Mouse (Mus musculus) forebrain, embryonic 15.5 days (tissue): ENCODE results near the gene Lsm2. TPM values are rescaled to one million over a fixed set of nuclear protein-coding genes. Genes with fewer than 3 reads are reported as not detected.
"Not testable (repeated sequence)": the region's sequence is repeated elsewhere in the genome, so short reads cannot be mapped to it uniquely, and the experiment has no call there.

ENCODE experiments used
- ATAC-seq: fragments of 200-750 bp; cut with Nextera tagmentation; replicated peaks from 2 replicates; pipeline ENCODE4 v1.8.0; 2017; ENCODE audit warnings: mild to moderate bottlenecking, moderate TSS enrichment, moderate library complexity
- H3K27ac ChIP-seq: fragments of 300-500 bp; sonication (generic); replicated peaks from 2 replicates; pipeline ENCODE4 v1.5.1; 2015; ENCODE audit warnings: mild to moderate bottlenecking, inconsistent platforms
- H3K27me3 ChIP-seq: fragments of 300-500 bp; sonication (generic); 2 replicates; pipeline ENCODE4 v1.6.1; 2015; ENCODE audit warnings: inconsistent platforms
- H3K36me3 ChIP-seq: fragments of 300-500 bp; sonication (generic); 2 replicates; pipeline ENCODE4 v1.6.1; 2015; ENCODE audit warnings: mild to moderate bottlenecking, inconsistent platforms
- H3K4me1 ChIP-seq: fragments of 300-500 bp; sonication (generic); 2 replicates; pipeline ENCODE4 v1.6.1; 2015; ENCODE audit warnings: inconsistent platforms
- H3K4me2 ChIP-seq: fragments of 300-500 bp; sonication (generic); replicated peaks from 2 replicates; pipeline ENCODE4 v1.6.1; 2015; ENCODE audit warnings: mild to moderate bottlenecking, inconsistent platforms
- H3K4me3 ChIP-seq: fragments of 300-500 bp; sonication (generic); 2 replicates; pipeline ENCODE4 v1.5.1; 2015; ENCODE audit warnings: mild to moderate bottlenecking, inconsistent platforms
- H3K9ac ChIP-seq: fragments of 300-500 bp; sonication (generic); replicated peaks from 2 replicates; pipeline ENCODE4 v1.6.1; 2015; ENCODE audit warnings: mild to moderate bottlenecking, inconsistent platforms
- H3K9me3 ChIP-seq: fragments of 300-500 bp; sonication (generic); 2 replicates; pipeline ENCODE4 v1.6.1; 2016; ENCODE audit warnings: inconsistent platforms
- WGBS: fragments of 180-500 bp; shearing (Covaris S2); methylation state at CpG from one replicate; pipeline ENCODE4 v1.1.7; 2015; ENCODE audit warnings: mixed read lengths; 5-methylcytosine and 5-hydroxymethylcytosine counted together
- polyA plus RNA-seq: library from polyadenylated mRNA; unstranded; fragments of >200 nt; fragmentation: Nextera tagmentation; extraction: Ambion mirVana; gene quantifications from 2 replicates; pipeline ENCODE4 v1.2.1, GENCODE M21; 2015

The Lsm2 gene
- polyA plus RNA-seq, 1 experiment from 2014 or later: 132 TPM

GRCm38 (mm10) chr17:35028315-35028714 is 46.7 kb downstream of the Lsm2 start:
- no peaks in the 10 kb centered on the region for H3K9me3 ChIP-seq
- H3K27me3 ChIP-seq: no peaks in the 10 kb centered on the region
- H3K27ac ChIP-seq: 0 out of 2 replicates have a peak overlapping the region, but pooled peaks have one; percentile 66
- no peak overlapping the region for H3K4me3 ChIP-seq
- no peak overlapping the region for H3K4me2 ChIP-seq
- H3K9ac ChIP-seq: 0 out of 2 replicates have a peak overlapping the region, but pooled peaks have one; percentile 3
- 82% methylated on average over 2 of the region's 2 CpGs for WGBS
- ATAC-seq: no peak
- H3K4me1 ChIP-seq: peaks cover 29% of the 10 kb centered on the region
- no peaks in the 10 kb centered on the region for H3K36me3 ChIP-seq

GRCm38 (mm10) chr17:35029691-35030532 is 48.2 kb downstream of the Lsm2 start:
- Histone ChIP-seq H3K4me3 (no peak overlapping the region), H3K27me3 (no peaks in the 10 kb centered on the region), H3K4me1 (peaks cover 29% of the 10 kb centered on the region), H3K9me3 (no peaks in the 10 kb centered on the region), H3K36me3 (no peaks in the 10 kb centered on the region), H3K9ac (no peak overlapping the region), H3K4me2 (peak overlapping the region; percentile 13; the same call in 1 of the 2 replicates), H3K27ac (no peak overlapping the region)
- 34% methylated on average over 19 of the region's 19 CpGs for WGBS
- no peak for ATAC-seq

GRCm38 (mm10) chr17:35031272-35031671 is 49.6 kb downstream of the Lsm2 start:
- Histone ChIP-seq H3K4me1 (peaks cover 24% of the 10 kb centered on the region), H3K9me3 (no peaks in the 10 kb centered on the region), H3K27me3 (no peaks in the 10 kb centered on the region), H3K27ac (no peak overlapping the region), H3K36me3 (no peaks in the 10 kb centered on the region), H3K4me2 (no peak overlapping the region), H3K9ac (no peak overlapping the region), H3K4me3 (no peak overlapping the region)
- 89% methylated on average over 11 of the region's 11 CpGs for WGBS
- no peak for ATAC-seq

- no peaks in the 10 kb centered on the region for H3K9me3 ChIP-seq
- peaks cover 19% of the 10 kb centered on the region for H3K4me1 ChIP-seq
- H3K27ac ChIP-seq: no peak overlapping the region
- WGBS: 90% methylated on average over 7 of the region's 7 CpGs
- no peak for ATAC-seq
- no peak overlapping the region for H3K4me2 ChIP-seq
- H3K9ac ChIP-seq: no peak overlapping the region
- no peaks in the 10 kb centered on the region for H3K36me3 ChIP-seq
- H3K4me3 ChIP-seq: no peak overlapping the region
- H3K27me3 ChIP-seq: no peaks in the 10 kb centered on the region
Observed at GRCm38 (mm10) chr17:35031880-35032279, 50.2 kb downstream of the Lsm2 start.

GRCm38 (mm10) chr17:35032323-35032870 is 50.7 kb downstream of the Lsm2 start:
- 76% methylated on average over 8 of the region's 8 CpGs for WGBS
- no peak overlapping the region for H3K4me3 ChIP-seq
- no peak for ATAC-seq
- H3K4me1 ChIP-seq: peaks cover 14% of the 10 kb centered on the region
- H3K27ac ChIP-seq: no peak overlapping the region
- no peaks in the 10 kb centered on the region for H3K36me3 ChIP-seq
- no peaks in the 10 kb centered on the region for H3K9me3 ChIP-seq
- H3K27me3 ChIP-seq: no peaks in the 10 kb centered on the region
- H3K9ac ChIP-seq: no peak overlapping the region
- no peak overlapping the region for H3K4me2 ChIP-seq

- not testable (repeated sequence) for H3K27ac ChIP-seq, H3K9ac ChIP-seq, H3K4me1 ChIP-seq, H3K9me3 ChIP-seq, H3K4me2 ChIP-seq, H3K27me3 ChIP-seq, H3K4me3 ChIP-seq, H3K36me3 ChIP-seq, ATAC-seq
- WGBS: 89% methylated on average over 1 of the region's 1 CpGs
Observed at GRCm38 (mm10) chr17:35033703-35034102, 52.0 kb downstream of the Lsm2 start.

- H3K27me3 ChIP-seq: no peaks in the 10 kb centered on the region
- no peak overlapping the region for H3K9ac ChIP-seq
- H3K9me3 ChIP-seq: no peaks in the 10 kb centered on the region
- no peak overlapping the region for H3K4me3 ChIP-seq
- no peaks in the 10 kb centered on the region for H3K36me3 ChIP-seq
- WGBS: 76% methylated on average over 6 of the region's 6 CpGs
- H3K4me1 ChIP-seq: peaks cover 3% of the 10 kb centered on the region; the same call in 1 of the 2 replicates
- H3K4me2 ChIP-seq: no peak overlapping the region
- H3K27ac ChIP-seq: no peak overlapping the region
- ATAC-seq: no peak
Observed at GRCm38 (mm10) chr17:35034896-35035295, 53.2 kb downstream of the Lsm2 start.

Other genes with a start within 250 kb of the Lsm2 start
- gene C4b, start 238.0 kb upstream of the Lsm2 start, polyA plus RNA-seq: 0.04 TPM in 1 of 2 replicates, not detected in the other
- gene Cyp21a1, start 177.3 kb upstream of the Lsm2 start, polyA plus RNA-seq: not detected in 2 replicates
- 39.8 and 43.0 TPM in 2 replicates for gene Stk19, start 144.9 kb upstream of the Lsm2 start, polyA plus RNA-seq
- gene Dxo, start 144.8 kb upstream of the Lsm2 start, polyA plus RNA-seq: 75.2 and 77.8 TPM in 2 replicates
- 59.6 and 59.7 TPM in 2 replicates for gene Skiv2l, start 131.7 kb upstream of the Lsm2 start, polyA plus RNA-seq
- gene Nelfe, start 131.5 kb upstream of the Lsm2 start, polyA plus RNA-seq: 94.9 and 97.1 TPM in 2 replicates
- 1.8 and 2.1 TPM in 2 replicates for gene Cfb, start 119.3 kb upstream of the Lsm2 start, polyA plus RNA-seq
- gene Zbtb12, start 102.4 kb upstream of the Lsm2 start, polyA plus RNA-seq: 9.5 and 9.9 TPM in 2 replicates
- 0.17 TPM in 1 of 2 replicates, not detected in the other for gene Gm20547, start 99.8 kb upstream of the Lsm2 start, polyA plus RNA-seq
- 0.77 and 1.5 TPM in 2 replicates for gene C2, start 83.6 kb upstream of the Lsm2 start, polyA plus RNA-seq
- 108 and 111 TPM in 2 replicates for gene Ehmt2, start 83.4 kb upstream of the Lsm2 start, polyA plus RNA-seq
- gene Slc44a4, start 67.4 kb upstream of the Lsm2 start, polyA plus RNA-seq: not detected in 2 replicates
- 27.9 and 31.0 TPM in 2 replicates for gene Neu1, start 50.6 kb upstream of the Lsm2 start, polyA plus RNA-seq
- gene Hspa1b, start 22.6 kb upstream of the Lsm2 start, polyA plus RNA-seq: 0.10 and 0.17 TPM in 2 replicates
- not detected in 2 replicates for gene Gm20481, start 11.9 kb upstream of the Lsm2 start, polyA plus RNA-seq
- 3.6 and 3.7 TPM in 2 replicates for gene Hspa1a, start 9.7 kb upstream of the Lsm2 start, polyA plus RNA-seq
- gene Hspa1l, start 9.2 kb upstream of the Lsm2 start, polyA plus RNA-seq: 1.5 TPM in 2 replicates
- 82.9 and 88.6 TPM in 2 replicates for gene Vars, start 19.1 kb downstream of the Lsm2 start, polyA plus RNA-seq
- 0.14 and 0.28 TPM in 2 replicates for gene Vwa7, start 34.7 kb downstream of the Lsm2 start, polyA plus RNA-seq
- 5.8 and 5.9 TPM in 2 replicates for gene Sapcd1, start 46.2 kb downstream of the Lsm2 start, polyA plus RNA-seq
- 2.8 and 3.2 TPM in 2 replicates for gene Msh5, start 64.9 kb downstream of the Lsm2 start, polyA plus RNA-seq
- gene Clic1, start 68.1 kb downstream of the Lsm2 start, polyA plus RNA-seq: 98.4 and 100 TPM in 2 replicates
- 540 and 556 TPM in 2 replicates for gene Ddah2, start 77.2 kb downstream of the Lsm2 start, polyA plus RNA-seq
- gene Ly6g6c, start 83.5 kb downstream of the Lsm2 start, polyA plus RNA-seq: not detected in 2 replicates
- gene Mpig6b, start 84.3 kb downstream of the Lsm2 start, polyA plus RNA-seq: 0.15 and 0.17 TPM in 2 replicates
- gene Ly6g6e, start 95.0 kb downstream of the Lsm2 start, polyA plus RNA-seq: 10.0 and 11.9 TPM in 2 replicates
- gene Ly6g6d, start 96.2 kb downstream of the Lsm2 start, polyA plus RNA-seq: 0.46 and 0.47 TPM in 2 replicates
- gene Ly6g6f, start 103.7 kb downstream of the Lsm2 start, polyA plus RNA-seq: 0.32 TPM in 1 of 2 replicates, not detected in the other
- 93.2 and 97.4 TPM in 2 replicates for gene Abhd16a, start 107.4 kb downstream of the Lsm2 start, polyA plus RNA-seq
- gene Ly6g5c, start 126.4 kb downstream of the Lsm2 start, polyA plus RNA-seq: not detected in 2 replicates
- gene Ly6g5b, start 133.6 kb downstream of the Lsm2 start, polyA plus RNA-seq: 1.2 and 1.3 TPM in 2 replicates
- gene Gpank1, start 139.6 kb downstream of the Lsm2 start, polyA plus RNA-seq: 29.3 and 32.0 TPM in 2 replicates
- gene Csnk2b, start 140.2 kb downstream of the Lsm2 start, polyA plus RNA-seq: 307 and 309 TPM in 2 replicates
- 8.7 TPM in 2 replicates for gene D17H6S53E, start 144.5 kb downstream of the Lsm2 start, polyA plus RNA-seq
- gene Apom, start 150.2 kb downstream of the Lsm2 start, polyA plus RNA-seq: 0.28 and 0.31 TPM in 2 replicates
- 92.3 and 93.8 TPM in 2 replicates for gene Bag6, start 153.3 kb downstream of the Lsm2 start, polyA plus RNA-seq
- gene Prrc2a, start 183.0 kb downstream of the Lsm2 start, polyA plus RNA-seq: 185 and 208 TPM in 2 replicates
- 5.7 and 7.8 TPM in 2 replicates for gene Aif1, start 194.2 kb downstream of the Lsm2 start, polyA plus RNA-seq
- gene Lst1, start 206.6 kb downstream of the Lsm2 start, polyA plus RNA-seq: 6.2 and 6.8 TPM in 2 replicates
- 0.25 and 0.70 TPM in 2 replicates for gene Ltb, start 212.6 kb downstream of the Lsm2 start, polyA plus RNA-seq
- gene Tnf, start 220.1 kb downstream of the Lsm2 start, polyA plus RNA-seq: not detected in 2 replicates
- 0.36 TPM in 1 of 2 replicates, not detected in the other for gene Lta, start 223.5 kb downstream of the Lsm2 start, polyA plus RNA-seq
- gene Gm16181, start 239.0 kb downstream of the Lsm2 start, polyA plus RNA-seq: 0.61 and 1.1 TPM in 2 replicates